Mouse (Mus musculus) megakaryocyte, embryonic 14.5 days (primary cell): ENCODE results near the gene Pafah1b1.

Experiments
- FLI1 ChIP-seq: IDR thresholded peaks from 2 replicates; pipeline ENCODE4 v1.6.1; 2012; ENCODE audit warnings: low read length, inconsistent platforms, mixed read lengths
- GATA1 ChIP-seq: IDR thresholded peaks from 3 replicates; pipeline ENCODE4 v1.6.1; 2012; ENCODE audit warnings: mixed read lengths, low read length, inconsistent platforms, borderline replicate concordance

- TF ChIP-seq GATA1 (no peak), FLI1 (no peak)
Observed at GRCm38 (mm10) chr11:74767469-74767868, 43.0 kb upstream of the Pafah1b1 start.
